Mouse (Mus musculus) bone marrow, adult 2 months (tissue): ENCODE results near the gene Esrrb. TPM values are rescaled to one million over a fixed set of nuclear protein-coding genes. Genes with fewer than 3 reads are reported as not detected.

Experiments
- H3K27ac ChIP-seq: fragments of 200-500 bp; 2 replicates; pipeline ENCODE4 v1.5.1; 2012; ENCODE audit warnings: low read depth, mild to moderate bottlenecking, control low read depth, inconsistent platforms, low read length; ENCODE audit not compliant: control insufficient read depth, poor library complexity, insufficient read depth
- H3K4me1 ChIP-seq: fragments of 200-500 bp; 2 replicates; pipeline ENCODE4 v1.6.1; 2011; ENCODE audit warnings: low read length; ENCODE audit not compliant: control insufficient read depth, insufficient read depth
- H3K4me3 ChIP-seq: fragments of 200-500 bp; replicated peaks from 2 replicates; pipeline ENCODE3; 2011; ENCODE audit warnings: mild to moderate bottlenecking, low read depth, low read length, control low read depth; ENCODE audit not compliant: control insufficient read depth
- CTCF ChIP-seq: fragments of 200-500 bp; IDR thresholded peaks from 2 replicates; pipeline ENCODE4 v1.5.1; 2011; ENCODE audit warnings: low read length, control low read depth; ENCODE audit not compliant: control insufficient read depth, insufficient read depth
- POLR2A ChIP-seq: fragments of 200-500 bp; IDR thresholded peaks from 2 replicates; pipeline ENCODE4 v1.6.1; 2011; ENCODE audit warnings: low read depth, mild to moderate bottlenecking, control low read depth, low read length, borderline replicate concordance; ENCODE audit not compliant: control insufficient read depth
- WGBS: fragments of 180-500 bp; shearing (Covaris S2); methylation state at CpG from one replicate; pipeline ENCODE4 v1.1.7; 2018; 5-methylcytosine and 5-hydroxymethylcytosine counted together
- polyA plus RNA-seq: library from polyadenylated mRNA; stranded (reverse); fragments of >200 nt; gene quantifications from 2 replicates; pipeline ENCODE4 v1.2.4, GENCODE M21; 2011; ENCODE audit warnings: low replicate concordance; ENCODE audit not compliant: missing spikeins, insufficient read depth, insufficient read length

The Esrrb gene
- polyA plus RNA-seq, 1 experiment: 12.8 TPM

GRCm38 (mm10) chr12:86537799-86538198 is 176.9 kb downstream of the Esrrb start:
- no peak overlapping the region for H3K4me3 ChIP-seq
- H3K4me1 ChIP-seq: no peaks in the 10 kb centered on the region
- TF ChIP-seq CTCF (no peak), POLR2A (no peak)
- no peak overlapping the region for H3K27ac ChIP-seq

GRCm38 (mm10) chr12:86538711-86539110 is 177.8 kb downstream of the Esrrb start:
- H3K4me3 ChIP-seq: no peak overlapping the region
- no peak overlapping the region for H3K27ac ChIP-seq
- no peaks in the 10 kb centered on the region for H3K4me1 ChIP-seq
- 75% methylated on average over 4 of the region's 4 CpGs for WGBS
- TF ChIP-seq CTCF: no peak
- TF ChIP-seq POLR2A: no peak

GRCm38 (mm10) chr12:86539511-86539910 is 178.6 kb downstream of the Esrrb start:
- whole genome bisulfite sequencing: 59% methylated on average over 4 of the region's 4 CpGs
- H3K27ac ChIP-seq: no peak overlapping the region
- H3K4me3 ChIP-seq: no peak overlapping the region
- H3K4me1 ChIP-seq: no peaks in the 10 kb centered on the region
- TF ChIP-seq POLR2A (no peak), CTCF (no peak)

- Histone ChIP-seq H3K4me3 (no peak overlapping the region), H3K4me1 (no peaks in the 10 kb centered on the region), H3K27ac (no peak overlapping the region)
- TF ChIP-seq POLR2A (no peak), CTCF (no peak)
- WGBS: 23% methylated on average over 8 of the region's 8 CpGs
Observed at GRCm38 (mm10) chr12:86547808-86548207, 186.9 kb downstream of the Esrrb start.

DNA sequence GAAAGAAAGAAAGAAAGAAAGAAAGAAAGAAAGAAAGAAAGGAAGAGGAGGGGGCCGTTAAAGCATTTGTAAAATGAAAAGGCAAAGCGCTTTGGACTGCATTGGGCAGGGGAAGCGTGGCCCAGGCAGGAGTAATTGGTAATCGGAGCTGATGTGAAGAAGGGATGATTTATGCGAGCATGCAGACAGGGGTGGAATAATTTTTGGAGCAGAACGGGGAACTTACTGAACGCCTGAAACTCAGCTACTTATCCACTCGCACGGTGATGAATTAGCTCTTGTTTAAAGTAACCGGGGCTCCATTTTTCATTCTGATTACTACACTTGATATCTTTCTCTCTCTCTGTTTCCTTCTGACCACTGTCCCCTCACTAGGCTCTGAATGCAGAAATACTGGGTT is 192.1 kb downstream of the Esrrb start:
- no peak for TF ChIP-seq CTCF
- TF ChIP-seq POLR2A: no peak
- no peak overlapping the region for H3K27ac ChIP-seq
- no peak overlapping the region for H3K4me3 ChIP-seq
- no peaks in the 10 kb centered on the region for H3K4me1 ChIP-seq
- 62% methylated on average over 10 of the region's 10 CpGs for WGBS

- no peak overlapping the region for H3K27ac ChIP-seq
- TF ChIP-seq CTCF: no peak
- no peak for TF ChIP-seq POLR2A
- no peaks in the 10 kb centered on the region for H3K4me1 ChIP-seq
- no peak overlapping the region for H3K4me3 ChIP-seq
- 10% methylated on average over 10 of the region's 10 CpGs for WGBS
Observed at GRCm38 (mm10) chr12:86556796-86557517, 196.0 kb downstream of the Esrrb start.

DNA sequence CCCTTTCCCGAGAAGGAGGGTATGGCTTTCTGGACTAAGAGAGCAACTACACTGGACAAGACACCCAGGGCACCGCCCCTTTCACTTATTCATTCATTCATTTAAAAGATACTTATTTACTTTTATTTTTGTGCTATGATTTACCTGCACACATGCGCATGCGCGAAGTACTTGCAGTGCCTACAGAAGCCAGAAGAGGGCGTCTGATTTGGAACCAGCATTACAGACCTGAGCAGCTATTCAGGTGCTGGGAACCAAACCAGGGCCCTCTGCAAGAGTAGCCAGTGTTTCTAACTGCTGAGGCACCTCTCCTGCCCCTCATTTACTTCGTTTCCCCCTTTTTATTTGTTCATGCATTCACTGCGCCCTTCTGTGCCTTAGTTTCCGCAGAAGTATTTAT is 198.0 kb downstream of the Esrrb start:
- Histone ChIP-seq H3K27ac (no peak overlapping the region), H3K4me3 (no peak overlapping the region), H3K4me1 (no peaks in the 10 kb centered on the region)
- 86% methylated on average over 9 of the region's 9 CpGs for WGBS
- TF ChIP-seq POLR2A (no peak), CTCF (no peak)

- 62% methylated on average over 3 of the region's 3 CpGs for WGBS
- TF ChIP-seq CTCF (no peak), POLR2A (no peak)
- Histone ChIP-seq H3K4me1 (no peaks in the 10 kb centered on the region), H3K27ac (no peak overlapping the region), H3K4me3 (no peak overlapping the region)
Observed at GRCm38 (mm10) chr12:86562705-86563104, 201.8 kb downstream of the Esrrb start.

GRCm38 (mm10) chr12:86565996-86566395 is 205.1 kb downstream of the Esrrb start:
- Histone ChIP-seq H3K27ac (no peak overlapping the region), H3K4me3 (no peak overlapping the region), H3K4me1 (no peaks in the 10 kb centered on the region)
- WGBS: 71% methylated on average over 5 of the region's 5 CpGs
- TF ChIP-seq CTCF (no peak), POLR2A (no peak)

Other genes with a start within 250 kb of the Esrrb start
- gene Gpatch2l, start 119.3 kb upstream of the Esrrb start, polyA plus RNA-seq: 7.8 and 12.2 TPM in 2 replicates